Mouse (Mus musculus): ENCODE data around the gene Myrfl. TPM values are rescaled to one million over a fixed set of nuclear protein-coding genes. Genes with fewer than 3 reads are reported as not detected.
A peak's percentile ranks its signal among the peaks of the same experiment; 100 is the strongest.

Myrfl gene
- polyA plus RNA-seq, 1 experiment from 2014 or later: 0.09 TPM

GRCm38 (mm10) chr10:116808556-116809353 is 88.0 kb downstream of the Myrfl start:
- 87% methylated on average over 10 of the region's 10 CpGs for WGBS
- H3K27me3 ChIP-seq: no peaks in the 10 kb centered on the region
- no peaks in the 10 kb centered on the region for H3K36me3 ChIP-seq
- H3K9me3 ChIP-seq: no peaks in the 10 kb centered on the region
- H3K4me1 ChIP-seq: peaks cover 5% of the 10 kb centered on the region; the same call in 1 of the 2 replicates
- ATAC-seq (ENCODE audit: low FRiP score, low read depth): no peak
- no peak overlapping the region for H3K4me2 ChIP-seq (replicated peaks)
- no peak overlapping the region for H3K9ac ChIP-seq
- H3K4me3 ChIP-seq: no peak overlapping the region
- no peak overlapping the region for H3K27ac ChIP-seq

DNA sequence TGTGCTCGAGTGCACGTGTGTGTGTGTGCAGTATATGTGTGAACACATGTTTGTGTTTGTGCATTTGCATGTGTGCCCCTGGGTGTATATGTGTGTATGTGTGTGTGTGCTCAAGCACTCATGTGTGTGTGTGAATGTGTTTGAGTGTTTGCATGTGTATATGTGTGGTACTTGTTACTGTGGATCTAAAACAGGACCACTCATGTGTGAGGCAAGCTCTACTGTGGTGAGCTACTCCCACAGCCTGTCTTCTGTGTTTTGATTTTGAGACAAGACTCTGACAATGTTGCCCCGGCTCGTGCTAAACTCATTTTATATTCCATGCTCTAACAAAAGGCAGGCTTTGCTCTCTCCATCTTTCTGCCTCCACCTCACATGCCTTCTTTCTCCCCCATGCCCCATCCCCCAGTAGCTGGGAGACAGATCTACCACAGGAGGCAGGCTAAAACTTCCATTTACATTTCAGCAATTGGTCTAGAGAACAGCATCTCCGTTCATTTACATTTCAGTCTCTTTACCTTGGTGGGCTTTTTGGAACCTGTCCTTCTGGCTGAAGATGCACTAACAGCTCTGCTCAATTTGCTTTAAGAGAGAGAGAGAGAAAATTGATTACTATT is 94.4 kb downstream of the Myrfl start:
- 50% methylated on average over 5 of the region's 5 CpGs for WGBS

DNA sequence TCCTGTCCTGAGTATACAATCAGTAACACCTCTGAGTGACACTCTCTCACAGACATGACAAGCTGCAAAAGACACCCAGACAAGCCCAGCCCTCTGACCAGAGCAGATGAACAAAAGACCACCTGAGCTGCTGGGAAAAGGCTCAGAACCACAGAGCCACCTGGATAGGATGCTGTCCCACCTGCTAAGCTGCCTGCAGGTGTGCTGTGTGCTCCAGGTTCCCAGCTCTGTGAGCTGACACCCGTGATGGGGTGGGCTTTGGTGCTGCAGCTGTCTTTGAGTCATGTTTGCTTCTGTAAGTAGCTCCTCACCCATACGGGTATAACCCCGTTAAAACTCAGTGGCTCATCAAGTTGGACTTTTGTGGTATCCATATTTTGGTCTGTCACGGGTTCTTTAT is 95.4 kb downstream of the Myrfl start:
- ATAC-seq (ENCODE audit: low FRiP score, low read depth): no peak
- Histone ChIP-seq H3K27me3 (no peaks in the 10 kb centered on the region), H3K4me2 (replicated peaks) (no peak overlapping the region), H3K9me3 (no peaks in the 10 kb centered on the region), H3K36me3 (no peaks in the 10 kb centered on the region), H3K4me3 (no peak overlapping the region), H3K4me1 (no peaks in the 10 kb centered on the region), H3K27ac (no peak overlapping the region), H3K9ac (no peak overlapping the region)
- 60% methylated on average over 4 of the region's 4 CpGs for WGBS

More for the DNA sequence above, 94.4 kb downstream of the Myrfl start:
- Histone ChIP-seq H3K27ac (no peak overlapping the region), H3K36me3 (no peaks in the 10 kb centered on the region), H3K9me3 (no peaks in the 10 kb centered on the region), H3K27me3 (no peaks in the 10 kb centered on the region), H3K4me1 (peaks cover 5% of the 10 kb centered on the region; the same call in 1 of the 2 replicates), H3K4me3 (no peak overlapping the region), H3K4me2 (replicated peaks) (no peak overlapping the region), H3K9ac (no peak overlapping the region)
- no peak for ATAC-seq (ENCODE audit: low FRiP score, low read depth)

GRCm38 (mm10) chr10:116796066-116796465 is 100.7 kb downstream of the Myrfl start:
- Histone ChIP-seq H3K9ac (no peak overlapping the region), H3K27ac (no peak overlapping the region), H3K9me3 (no peaks in the 10 kb centered on the region), H3K4me3 (no peak overlapping the region), H3K4me2 (replicated peaks) (no peak overlapping the region), H3K36me3 (no peaks in the 10 kb centered on the region), H3K27me3 (no peaks in the 10 kb centered on the region), H3K4me1 (no peaks in the 10 kb centered on the region)
- no peak for ATAC-seq (ENCODE audit: low FRiP score, low read depth)
- WGBS: 71% methylated on average over 6 of the region's 6 CpGs

- ATAC-seq (ENCODE audit: low FRiP score, low read depth): no peak
- no peaks in the 10 kb centered on the region for H3K4me1 ChIP-seq
- H3K9me3 ChIP-seq: no peaks in the 10 kb centered on the region
- H3K4me2 ChIP-seq (replicated peaks): no peak overlapping the region
- no peak overlapping the region for H3K4me3 ChIP-seq
- no peak overlapping the region for H3K9ac ChIP-seq
- H3K27ac ChIP-seq: no peak overlapping the region
- no peaks in the 10 kb centered on the region for H3K36me3 ChIP-seq
- no peaks in the 10 kb centered on the region for H3K27me3 ChIP-seq
Observed at GRCm38 (mm10) chr10:116789096-116789495, 107.6 kb downstream of the Myrfl start.

DNA sequence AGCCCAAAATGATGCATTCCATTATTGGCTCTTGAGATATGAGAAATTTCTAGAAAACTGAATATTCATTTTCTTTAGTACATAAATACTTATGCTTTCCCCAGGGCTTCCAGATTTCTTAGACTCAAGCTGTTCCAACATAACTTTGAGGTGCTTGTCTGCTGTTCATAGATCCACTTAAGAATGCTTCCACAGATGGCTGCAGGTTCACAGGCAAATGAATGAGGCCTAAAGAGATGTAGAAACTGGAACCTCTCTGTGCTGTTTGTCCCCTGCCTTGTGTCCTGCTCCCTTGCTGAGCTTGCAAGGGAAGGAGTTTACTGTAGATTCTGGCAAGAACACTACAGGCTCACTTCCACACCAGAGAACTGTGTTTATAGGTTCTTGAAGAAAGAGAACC is 108.3 kb downstream of the Myrfl start:
- no peak for ATAC-seq (ENCODE audit: low FRiP score, low read depth)
- Histone ChIP-seq H3K36me3 (no peaks in the 10 kb centered on the region), H3K27me3 (no peaks in the 10 kb centered on the region), H3K27ac (no peak overlapping the region), H3K4me1 (no peaks in the 10 kb centered on the region), H3K4me3 (no peak overlapping the region), H3K9me3 (no peaks in the 10 kb centered on the region), H3K4me2 (replicated peaks) (no peak overlapping the region), H3K9ac (no peak overlapping the region)

DNA sequence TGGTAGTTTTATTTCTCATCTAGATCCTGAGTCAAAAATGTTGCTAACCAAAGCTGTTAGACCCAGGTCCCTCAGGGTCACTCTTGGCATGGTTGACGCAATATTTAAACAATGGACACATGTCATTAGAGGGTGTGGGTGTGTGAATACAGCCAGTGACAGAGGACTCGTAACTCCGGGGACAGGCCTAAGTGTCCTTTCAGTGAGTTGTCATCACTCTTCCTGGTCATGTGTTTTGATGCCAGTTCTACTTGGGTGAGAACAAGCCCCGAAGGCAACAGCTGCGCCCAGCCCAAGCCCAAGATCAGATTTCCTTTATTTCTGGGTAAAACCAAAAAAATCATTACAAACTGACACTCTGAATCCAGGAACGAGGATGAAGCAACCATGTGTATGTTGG is 112.6 kb downstream of the Myrfl start:
- H3K36me3 ChIP-seq: no peaks in the 10 kb centered on the region
- no peak overlapping the region for H3K4me2 ChIP-seq (replicated peaks)
- H3K27ac ChIP-seq: no peak overlapping the region
- H3K4me3 ChIP-seq: no peak overlapping the region
- no peak overlapping the region for H3K9ac ChIP-seq
- no peaks in the 10 kb centered on the region for H3K9me3 ChIP-seq
- 82% methylated on average over 6 of the region's 6 CpGs for WGBS
- no peaks in the 10 kb centered on the region for H3K27me3 ChIP-seq
- ATAC-seq (ENCODE audit: low FRiP score, low read depth): no peak
- no peaks in the 10 kb centered on the region for H3K4me1 ChIP-seq

DNA sequence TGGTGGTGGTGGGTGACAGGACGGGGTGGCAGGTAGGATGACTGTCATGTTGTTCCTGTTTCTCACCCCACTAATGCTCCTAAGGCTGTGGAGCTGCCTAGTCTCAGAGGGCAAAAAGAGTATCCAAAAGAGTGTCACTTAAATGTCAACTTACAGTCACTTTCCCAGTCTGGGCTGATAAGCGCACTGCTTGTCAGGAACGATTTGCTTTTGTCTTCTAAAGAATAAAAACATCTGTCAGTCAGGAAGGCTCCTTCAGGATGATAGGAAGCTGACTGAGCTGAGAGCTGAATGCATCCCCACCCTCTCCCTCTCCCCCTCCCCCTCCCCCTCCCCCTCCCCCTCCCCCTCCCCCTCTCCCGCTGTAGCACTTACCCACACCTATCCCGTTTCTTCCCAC is 113.7 kb downstream of the Myrfl start:
- no peak; the same call in 1 of the 2 replicates for ATAC-seq (ENCODE audit: low FRiP score, low read depth)
- no peaks in the 10 kb centered on the region for H3K9me3 ChIP-seq
- no peak overlapping the region for H3K4me3 ChIP-seq
- 84% methylated on average over 3 of the region's 5 CpGs for WGBS
- no peak overlapping the region for H3K4me2 ChIP-seq (replicated peaks)
- H3K36me3 ChIP-seq: no peaks in the 10 kb centered on the region
- no peaks in the 10 kb centered on the region for H3K4me1 ChIP-seq
- H3K27ac ChIP-seq: no peak overlapping the region
- H3K9ac ChIP-seq: no peak overlapping the region
- no peaks in the 10 kb centered on the region for H3K27me3 ChIP-seq

DNA sequence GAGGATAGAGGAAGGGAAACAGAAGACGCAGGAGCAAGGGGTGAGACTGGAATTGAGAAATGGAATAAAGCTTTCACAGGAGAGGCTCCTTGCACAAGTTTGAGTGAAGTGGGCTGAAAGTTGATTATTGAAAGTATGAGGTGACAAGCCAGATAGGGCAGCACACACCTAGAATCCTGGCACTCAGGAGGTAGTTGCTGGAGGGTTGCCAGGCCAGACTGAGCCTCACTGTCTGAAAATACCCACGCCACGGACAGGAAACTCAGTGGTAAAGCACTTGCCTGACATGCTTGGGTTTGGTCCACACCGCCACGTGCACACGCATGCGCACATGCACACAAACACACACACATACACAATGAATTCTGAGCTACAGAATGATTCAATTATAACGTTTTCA is 118.8 kb downstream of the Myrfl start:
- Histone ChIP-seq H3K27ac (no peak overlapping the region), H3K9me3 (no peaks in the 10 kb centered on the region), H3K4me2 (replicated peaks) (no peak overlapping the region), H3K4me3 (no peak overlapping the region), H3K36me3 (no peaks in the 10 kb centered on the region), H3K27me3 (no peaks in the 10 kb centered on the region), H3K4me1 (peaks cover 13% of the 10 kb centered on the region), H3K9ac (no peak overlapping the region)
- WGBS: 91% methylated on average over 8 of the region's 8 CpGs
- ATAC-seq (ENCODE audit: low FRiP score, low read depth): no peak

GRCm38 (mm10) chr10:116776846-116777245 is 119.9 kb downstream of the Myrfl start:
- Histone ChIP-seq H3K9ac (no peak overlapping the region), H3K4me2 (replicated peaks) (no peak overlapping the region), H3K27me3 (no peaks in the 10 kb centered on the region), H3K4me1 (peaks cover 13% of the 10 kb centered on the region), H3K9me3 (no peaks in the 10 kb centered on the region), H3K4me3 (no peak overlapping the region), H3K27ac (no peak overlapping the region), H3K36me3 (no peaks in the 10 kb centered on the region)
- no peak for ATAC-seq (ENCODE audit: low FRiP score, low read depth)
- WGBS: 88% methylated on average over 14 of the region's 14 CpGs

DNA sequence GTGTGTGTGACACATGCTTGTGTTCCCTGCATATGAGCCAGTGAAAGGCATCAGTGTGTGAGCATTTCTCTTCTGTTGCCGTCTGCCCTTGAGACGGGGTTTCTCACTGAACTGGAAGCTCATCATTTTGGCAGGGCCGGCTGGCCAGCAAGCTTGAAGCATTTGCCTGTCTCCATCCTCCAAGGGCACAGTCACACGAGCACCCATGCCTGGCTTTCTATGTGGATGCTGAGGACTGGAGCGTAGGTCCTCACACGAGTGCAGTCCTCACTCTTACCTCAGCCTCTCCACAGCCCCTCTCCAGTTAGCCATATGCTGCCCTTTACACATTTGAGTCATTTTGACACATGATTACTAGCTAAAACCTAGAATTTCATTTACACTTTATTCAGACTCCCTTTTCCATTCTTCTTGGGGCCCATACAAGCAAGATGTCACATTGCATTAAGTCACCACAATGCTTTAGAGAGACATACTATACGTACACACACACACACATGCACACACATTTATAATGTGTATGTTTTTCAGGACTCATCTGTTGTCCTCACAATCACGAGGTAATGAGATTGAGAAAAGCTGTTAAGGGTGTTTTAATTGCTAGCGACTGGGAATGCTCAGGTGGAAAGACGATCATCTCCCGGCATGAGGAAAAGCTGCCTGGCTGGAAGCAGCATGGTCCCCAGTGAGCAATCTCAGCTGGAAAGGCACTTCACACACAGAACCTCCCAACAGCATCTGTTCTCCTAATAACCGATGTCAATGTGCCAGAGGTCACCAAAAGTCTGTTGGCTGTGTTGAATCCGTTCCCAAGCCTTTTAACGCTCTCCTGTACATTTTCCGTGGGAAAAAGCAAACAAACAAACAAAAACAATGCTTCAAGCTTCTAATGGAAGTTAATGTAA is 122.6 kb downstream of the Myrfl start:
- H3K4me3 ChIP-seq: no peak overlapping the region
- H3K27me3 ChIP-seq: no peaks in the 10 kb centered on the region
- no peak overlapping the region for H3K27ac ChIP-seq
- H3K4me1 ChIP-seq: peaks cover 14% of the 10 kb centered on the region
- 0 out of 2 replicates have a peak overlapping the region, but pooled peaks have one; percentile 1 for H3K4me2 ChIP-seq (replicated peaks)
- no peaks in the 10 kb centered on the region for H3K36me3 ChIP-seq
- no peak overlapping the region for H3K9ac ChIP-seq
- H3K9me3 ChIP-seq: no peaks in the 10 kb centered on the region
- WGBS: 40% methylated on average over 15 of the region's 15 CpGs
- ATAC-seq (ENCODE audit: low FRiP score, low read depth): no peak
